Mouse (Mus musculus) embryonic facial prominence, embryonic 10.5 days (tissue): ENCODE measurements around the gene Gstp2. TPM values are rescaled to one million over a fixed set of nuclear protein-coding genes. Genes with fewer than 3 reads are reported as not detected.

ENCODE experiments used
- DNase-seq: peaks from one replicate; pipeline ENCODE4 v3.0.0-alpha.2; 2017; ENCODE audit warnings: low spot score
- H3K27ac ChIP-seq: fragments of 300-500 bp; sonication (generic); replicated peaks from 2 replicates; pipeline ENCODE4 v1.5.1; 2016; ENCODE audit warnings: mild to moderate bottlenecking
- H3K27me3 ChIP-seq: fragments of 300-500 bp; sonication (generic); replicated peaks from 2 replicates; pipeline ENCODE4 v1.6.1; 2016; ENCODE audit warnings: low read depth, mild to moderate bottlenecking; ENCODE audit not compliant: poor library complexity, severe bottlenecking
- H3K36me3 ChIP-seq: fragments of 300-500 bp; sonication (generic); replicated peaks from 2 replicates; pipeline ENCODE4 v1.6.1; 2016; ENCODE audit warnings: mild to moderate bottlenecking, moderate library complexity
- H3K4me1 ChIP-seq: fragments of 300-500 bp; sonication (generic); 2 replicates; pipeline ENCODE4 v1.6.1; 2016
- H3K4me3 ChIP-seq: fragments of 300-500 bp; sonication (generic); 2 replicates; pipeline ENCODE4 v1.5.1; 2016; ENCODE audit warnings: mild to moderate bottlenecking, moderate library complexity
- H3K9me3 ChIP-seq: fragments of 300-500 bp; sonication (generic); 2 replicates; pipeline ENCODE4 v1.6.1; 2016; ENCODE audit warnings: mild to moderate bottlenecking
- WGBS: fragments of 180-500 bp; shearing (Covaris S2); methylation state at CpG from one replicate; pipeline ENCODE4 v1.1.7; 2016; 5-methylcytosine and 5-hydroxymethylcytosine counted together
- polyA plus RNA-seq: library from polyadenylated mRNA; unstranded; fragments of >200 nt; fragmentation: Nextera tagmentation; extraction: Ambion mirVana; gene quantifications from 2 replicates; pipeline ENCODE4 v1.2.1, GENCODE M21; 2016

Gene Gstp2
- polyA plus RNA-seq, 1 experiment from 2014 or later: 3.7 TPM

DNA sequence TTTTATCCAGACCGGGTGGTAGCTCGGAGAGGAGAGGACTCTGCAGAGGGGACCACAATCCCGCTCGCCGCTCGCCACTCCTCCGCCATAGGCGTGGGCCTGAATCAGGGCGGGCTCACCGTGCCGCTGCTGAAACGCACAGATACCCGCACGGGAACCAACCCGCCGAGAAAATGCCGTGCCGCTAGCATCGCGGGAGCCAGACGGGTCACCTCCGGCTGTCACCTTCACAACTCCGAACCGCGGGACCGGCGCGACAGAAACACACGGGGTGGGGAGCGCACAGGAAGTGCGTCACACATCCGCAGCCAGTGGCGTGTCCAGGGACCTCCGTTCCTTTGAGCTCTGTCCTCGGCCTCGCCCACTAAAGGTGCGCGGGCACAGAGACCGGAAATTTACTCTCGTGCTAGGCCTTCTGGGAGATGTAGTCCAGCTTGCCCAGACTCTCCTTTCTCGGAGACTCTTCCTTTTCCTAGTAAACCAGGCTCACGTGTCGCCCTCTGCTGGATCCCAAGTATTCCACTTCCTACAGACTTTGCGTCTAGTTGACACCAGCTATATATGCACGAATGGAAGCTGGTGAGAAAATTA lies 33.3 kb downstream of the Gstp2 start, which contains the start of gene Ndufv1:
Ndufv1 (minus strand) TSS at position 375 of the 591 bp plus-strand sequence.
- H3K27ac ChIP-seq: peak within 1 kb of the TSS; percentile 83
- peak within 1 kb of the TSS; percentile 86 for H3K4me3 ChIP-seq
- peaks cover 31% of the 10 kb centered on the region for H3K4me1 ChIP-seq
- peak; percentile 97 for DNase-seq
- H3K27me3 ChIP-seq: no peaks in the 10 kb centered on the region
- H3K36me3 ChIP-seq: peaks cover 35% of the 10 kb centered on the region
- WGBS: under 1% methylated on average over 45 of the region's 45 CpGs
- H3K9me3 ChIP-seq: no peaks in the 10 kb centered on the region

DNA sequence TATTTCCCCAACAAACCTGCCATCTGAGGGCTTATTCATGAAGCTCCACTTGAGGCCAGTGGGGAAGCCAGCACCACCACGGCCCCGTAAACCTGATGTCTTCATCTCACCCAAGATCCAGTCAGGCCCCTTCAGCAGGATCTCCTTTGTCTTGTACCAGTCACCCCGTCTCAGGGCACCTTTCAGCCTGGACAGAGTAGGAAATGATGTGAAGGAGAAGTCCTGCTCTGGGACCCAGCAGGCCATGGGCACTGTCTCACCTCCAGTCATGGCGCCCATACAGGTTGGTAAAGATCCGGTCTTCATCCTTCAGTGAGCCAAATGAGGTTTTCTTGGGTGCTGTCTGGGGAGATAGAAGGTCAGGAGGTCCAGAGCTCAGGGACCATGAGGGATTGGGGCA lies 34.7 kb downstream of the Gstp2 start:
- no peak overlapping the region for H3K27ac ChIP-seq
- 93% methylated on average over 5 of the region's 5 CpGs for WGBS
- H3K4me3 ChIP-seq: peak overlapping the region; percentile 86; the same call in 1 of the 2 replicates
- H3K36me3 ChIP-seq: peaks cover 49% of the 10 kb centered on the region
- no peaks in the 10 kb centered on the region for H3K27me3 ChIP-seq
- H3K9me3 ChIP-seq: no peaks in the 10 kb centered on the region
- DNase-seq: no peak
- H3K4me1 ChIP-seq: peaks cover 31% of the 10 kb centered on the region

DNA sequence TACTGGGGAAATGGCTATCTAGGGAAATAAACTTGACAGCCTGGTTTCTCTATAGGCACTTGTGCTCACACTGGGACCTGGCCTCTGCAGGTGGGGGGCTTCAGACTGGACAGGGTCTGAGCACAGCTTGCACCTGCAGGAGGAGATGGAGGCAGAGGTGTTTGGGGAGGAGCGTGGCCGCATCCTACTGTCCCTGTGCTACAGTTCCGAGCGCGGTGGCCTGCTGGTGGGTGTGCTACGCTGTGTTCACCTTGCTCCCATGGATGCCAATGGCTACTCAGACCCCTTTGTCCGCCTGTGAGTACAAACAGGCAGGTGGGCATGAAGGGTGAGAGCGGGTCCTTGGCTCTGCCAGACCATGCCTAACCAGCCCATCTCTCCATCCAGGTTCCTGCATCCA lies 39.9 kb downstream of the Gstp2 start:
- H3K4me1 ChIP-seq: peaks cover 13% of the 10 kb centered on the region

DNA sequence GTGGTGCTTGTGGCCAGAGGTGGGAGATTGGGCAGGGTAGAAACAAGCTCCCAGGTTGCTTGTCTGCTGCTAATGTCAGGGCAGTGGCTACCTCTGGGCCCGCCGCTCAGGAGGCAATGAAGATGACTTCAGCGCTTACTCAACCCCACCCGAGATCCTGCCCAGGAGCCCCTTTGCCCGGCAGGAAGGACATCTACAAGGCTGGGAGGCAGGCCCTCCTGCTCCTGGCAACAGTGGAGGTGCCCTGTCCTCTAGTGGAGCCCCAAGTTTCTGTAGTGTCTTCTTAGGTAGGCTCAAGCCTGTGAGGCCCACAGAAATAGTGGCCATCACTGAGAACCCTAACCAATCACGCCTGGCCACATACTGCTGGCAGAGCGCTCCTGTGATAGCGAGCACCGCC lies 40.7 kb downstream of the Gstp2 start:
- Histone ChIP-seq H3K36me3 (peaks cover 58% of the 10 kb centered on the region), H3K27ac (no peak overlapping the region), H3K4me1 (peaks cover 16% of the 10 kb centered on the region), H3K9me3 (no peaks in the 10 kb centered on the region), H3K27me3 (no peaks in the 10 kb centered on the region), H3K4me3 (no peak overlapping the region)
- 94% methylated on average over 9 of the region's 9 CpGs for WGBS
- no peak for DNase-seq

More for the DNA sequence above, 39.9 kb downstream of the Gstp2 start:
- Histone ChIP-seq H3K9me3 (no peaks in the 10 kb centered on the region), H3K4me3 (no peak overlapping the region), H3K27ac (no peak overlapping the region), H3K27me3 (no peaks in the 10 kb centered on the region), H3K36me3 (peaks cover 65% of the 10 kb centered on the region)
- 92% methylated on average over 8 of the region's 8 CpGs for WGBS
- DNase-seq: no peak

DNA sequence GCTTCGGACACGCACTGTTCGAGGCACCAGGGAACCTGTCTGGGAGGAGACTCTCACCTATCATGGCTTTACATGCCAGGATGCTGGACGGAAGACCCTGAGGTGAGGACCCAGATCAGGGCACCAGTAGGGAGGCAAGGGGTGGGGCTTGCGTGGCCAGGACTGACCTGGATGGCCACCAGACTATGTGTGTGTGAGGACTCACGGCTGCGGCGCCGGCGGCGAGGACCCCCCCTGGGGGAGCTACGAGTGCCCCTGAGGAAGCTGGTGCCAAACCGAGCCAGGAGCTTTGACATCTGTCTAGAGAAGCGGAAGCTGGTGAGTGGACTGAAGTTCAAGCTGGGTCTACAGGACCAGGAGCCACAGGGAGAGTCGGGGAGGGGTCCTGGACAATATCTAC lies 41.5 kb downstream of the Gstp2 start:
- Histone ChIP-seq H3K27me3 (peaks cover 3% of the 10 kb centered on the region; the same call in 1 of the 2 replicates), H3K4me1 (peaks cover 23% of the 10 kb centered on the region), H3K36me3 (peaks cover 50% of the 10 kb centered on the region), H3K4me3 (no peak overlapping the region), H3K27ac (no peak overlapping the region), H3K9me3 (no peaks in the 10 kb centered on the region)
- no peak for DNase-seq
- 92% methylated on average over 15 of the region's 15 CpGs for WGBS

DNA sequence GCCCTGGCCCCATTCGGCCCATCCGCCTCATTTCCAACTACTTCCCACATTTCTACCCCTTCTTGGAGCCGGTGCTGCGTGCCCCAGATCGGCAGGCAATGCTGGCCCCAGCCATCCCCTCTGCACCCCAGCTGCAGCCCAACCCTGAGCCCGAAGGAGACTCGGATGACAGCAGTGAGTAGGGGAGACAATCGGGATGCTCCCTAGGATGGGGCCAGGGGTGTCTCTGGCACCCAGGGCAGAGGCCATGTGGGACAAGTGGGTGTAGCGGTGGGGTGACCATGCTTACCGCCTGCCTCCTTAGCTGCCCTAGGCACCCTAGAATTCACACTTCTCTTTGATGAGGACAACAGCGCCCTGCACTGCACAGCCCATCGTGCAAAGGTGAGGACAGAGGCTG lies 42.2 kb downstream of the Gstp2 start:
- WGBS: 82% methylated on average over 12 of the region's 12 CpGs
- Histone ChIP-seq H3K4me1 (peaks cover 23% of the 10 kb centered on the region), H3K27ac (no peak overlapping the region), H3K27me3 (peaks cover 8% of the 10 kb centered on the region; the same call in 1 of the 2 replicates), H3K9me3 (no peaks in the 10 kb centered on the region), H3K4me3 (no peak overlapping the region), H3K36me3 (peaks cover 43% of the 10 kb centered on the region)
- no peak for DNase-seq

DNA sequence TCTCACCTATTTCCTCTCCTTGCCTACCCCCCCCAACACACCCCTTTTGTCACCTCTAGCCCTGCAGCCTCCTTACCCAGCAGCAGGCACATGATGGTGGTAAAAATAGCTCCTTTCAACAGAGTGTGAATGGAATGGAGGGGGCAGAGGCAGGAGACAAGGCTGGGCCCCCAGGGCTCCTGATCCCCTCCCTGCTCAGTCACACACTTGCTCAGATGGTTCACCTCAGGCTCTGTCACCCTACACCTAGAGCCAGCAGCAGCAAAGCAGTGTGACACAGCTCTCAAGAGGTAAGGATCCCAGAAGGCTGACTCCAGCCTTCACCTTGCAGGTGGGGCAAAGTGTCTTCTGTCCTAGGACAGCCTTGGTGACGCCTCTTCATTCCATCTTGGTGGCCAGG lies 42.7 kb downstream of the Gstp2 start, which contains the start of gene Doc2g:
Doc2g (plus strand) TSS at position 202 of the 400 bp plus-strand sequence.
- Histone ChIP-seq H3K4me3 (peak within 1 kb of the TSS; percentile 90; the same call in 1 of the 2 replicates), H3K4me1 (peaks cover 26% of the 10 kb centered on the region), H3K36me3 (peaks cover 38% of the 10 kb centered on the region), H3K27me3 (peaks cover 12% of the 10 kb centered on the region; the same call in 1 of the 2 replicates), H3K27ac (0 out of 2 replicates have a peak within 1 kb of the TSS, but pooled peaks have one; percentile 7), H3K9me3 (no peaks in the 10 kb centered on the region)
- 76% methylated on average over 1 of the region's 1 CpGs for WGBS
- DNase-seq: no peak

DNA sequence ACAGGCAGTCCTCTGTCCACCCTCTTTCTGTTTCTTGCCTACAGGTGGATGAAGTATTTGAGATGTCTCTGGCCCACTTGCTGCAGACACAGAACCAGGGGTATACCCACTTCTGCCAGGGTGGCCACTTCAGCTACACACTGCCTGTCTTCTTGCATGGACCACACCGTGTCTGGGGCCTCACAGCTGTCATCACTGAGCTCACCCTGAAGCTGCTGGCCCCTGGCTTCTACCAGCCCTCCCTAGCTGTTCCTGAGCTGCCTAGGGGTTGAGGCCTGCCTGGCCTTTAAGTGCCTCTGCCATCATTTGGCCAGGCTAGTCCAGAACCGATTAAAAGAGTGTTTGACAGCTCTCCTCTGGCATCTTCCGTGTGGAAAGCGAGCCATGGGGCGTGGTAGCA lies 44.1 kb downstream of the Gstp2 start:
- no peak for DNase-seq
- Histone ChIP-seq H3K4me1 (peaks cover 36% of the 10 kb centered on the region), H3K27me3 (peaks cover 13% of the 10 kb centered on the region; the same call in 1 of the 2 replicates), H3K36me3 (peaks cover 24% of the 10 kb centered on the region), H3K27ac (peak overlapping the region; percentile 15; the same call in 1 of the 2 replicates), H3K9me3 (no peaks in the 10 kb centered on the region), H3K4me3 (peak overlapping the region; percentile 90)
- WGBS: 87% methylated on average over 5 of the region's 5 CpGs

DNA sequence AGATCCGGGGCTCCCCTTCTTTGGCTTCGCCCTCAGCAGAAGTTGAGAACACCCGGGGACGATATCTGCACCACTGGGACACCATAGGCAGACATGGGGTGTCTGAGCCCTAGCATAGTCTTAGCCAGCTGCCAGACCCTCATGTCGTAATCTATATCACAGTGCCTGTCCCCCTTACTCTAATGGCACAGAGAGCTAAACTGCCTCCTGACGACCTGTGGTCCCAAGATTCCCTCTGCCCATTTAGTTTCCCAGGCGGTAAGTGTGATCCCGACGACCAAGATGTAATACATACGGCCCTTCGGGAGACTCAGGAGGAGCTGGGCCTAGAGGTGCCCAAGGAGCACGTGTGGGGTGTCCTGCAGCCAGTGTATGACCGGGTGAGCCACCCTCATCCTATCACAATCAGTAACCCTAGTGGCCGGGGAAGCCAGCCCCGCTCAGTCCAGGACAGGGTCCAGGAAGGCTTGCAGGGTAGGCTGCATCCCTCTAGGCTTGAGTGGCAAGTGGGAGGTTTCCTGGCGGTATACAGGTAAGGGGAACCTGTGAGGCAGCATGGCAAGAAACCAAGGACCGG lies 44.8 kb downstream of the Gstp2 start:
- DNase-seq: peak; percentile 55
- peak overlapping the region; percentile 90 for H3K4me3 ChIP-seq
- 20% methylated on average over 17 of the region's 17 CpGs for WGBS
- no peaks in the 10 kb centered on the region for H3K9me3 ChIP-seq
- peaks cover 17% of the 10 kb centered on the region for H3K36me3 ChIP-seq
- H3K4me1 ChIP-seq: peaks cover 43% of the 10 kb centered on the region
- peaks cover 13% of the 10 kb centered on the region; the same call in 1 of the 2 replicates for H3K27me3 ChIP-seq
- peak overlapping the region; percentile 96 for H3K27ac ChIP-seq

DNA sequence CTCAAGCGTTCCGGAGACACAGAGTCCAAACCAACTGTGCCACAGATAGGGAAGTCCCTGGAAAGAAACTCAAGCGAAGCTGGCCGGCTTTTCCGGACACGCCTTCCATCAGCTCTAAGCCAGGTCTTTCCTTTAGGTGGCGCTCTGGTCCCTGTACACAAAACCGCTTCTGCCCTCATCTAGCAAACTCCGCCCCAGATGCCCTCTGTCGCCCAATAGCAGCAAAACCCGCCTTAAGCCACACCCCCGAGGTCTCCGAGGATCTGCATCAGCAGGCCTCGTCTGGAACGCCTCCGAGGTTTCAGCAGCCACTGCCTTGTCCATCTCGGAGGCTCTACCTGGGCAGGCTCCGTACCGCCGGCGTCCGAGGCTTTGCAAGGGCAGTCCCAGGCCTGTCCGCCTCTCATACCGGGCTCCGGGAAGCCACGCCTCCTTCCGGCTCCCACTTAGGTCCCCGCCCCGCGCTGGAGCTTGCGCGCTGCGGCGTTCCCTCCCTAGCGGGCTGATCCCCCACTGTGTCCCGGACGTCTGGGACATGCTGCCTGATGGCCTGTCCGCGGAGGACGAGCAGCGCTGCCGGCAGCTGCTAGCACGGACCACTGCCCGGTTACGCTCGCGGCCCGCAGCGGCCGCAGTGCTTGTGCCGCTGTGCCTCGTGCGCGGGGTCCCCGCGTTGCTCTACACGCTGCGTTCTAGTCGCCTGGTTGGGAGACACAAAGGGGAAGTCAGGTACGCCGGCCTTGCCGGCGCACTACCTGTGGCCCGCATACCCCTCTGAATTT lies 45.5 kb downstream of the Gstp2 start, which contains the start of the genes Nudt8 and Gm49405:
Nudt8 (plus strand) TSS at position 462 of the 782 bp plus-strand sequence.
Gm49405 (plus strand) TSS at position 508 of the 782 bp plus-strand sequence.
- Histone ChIP-seq H3K4me3 (peak within 1 kb of the TSS; percentile 90), H3K27ac (peak within 1 kb of the TSS; percentile 96), H3K9me3 (no peaks in the 10 kb centered on the region), H3K4me1 (peaks cover 51% of the 10 kb centered on the region), H3K27me3 (peaks cover 13% of the 10 kb centered on the region; the same call in 1 of the 2 replicates), H3K36me3 (peaks cover 11% of the 10 kb centered on the region)
- peak; percentile 96 for DNase-seq
- under 1% methylated on average over 64 of the region's 64 CpGs for WGBS

DNA sequence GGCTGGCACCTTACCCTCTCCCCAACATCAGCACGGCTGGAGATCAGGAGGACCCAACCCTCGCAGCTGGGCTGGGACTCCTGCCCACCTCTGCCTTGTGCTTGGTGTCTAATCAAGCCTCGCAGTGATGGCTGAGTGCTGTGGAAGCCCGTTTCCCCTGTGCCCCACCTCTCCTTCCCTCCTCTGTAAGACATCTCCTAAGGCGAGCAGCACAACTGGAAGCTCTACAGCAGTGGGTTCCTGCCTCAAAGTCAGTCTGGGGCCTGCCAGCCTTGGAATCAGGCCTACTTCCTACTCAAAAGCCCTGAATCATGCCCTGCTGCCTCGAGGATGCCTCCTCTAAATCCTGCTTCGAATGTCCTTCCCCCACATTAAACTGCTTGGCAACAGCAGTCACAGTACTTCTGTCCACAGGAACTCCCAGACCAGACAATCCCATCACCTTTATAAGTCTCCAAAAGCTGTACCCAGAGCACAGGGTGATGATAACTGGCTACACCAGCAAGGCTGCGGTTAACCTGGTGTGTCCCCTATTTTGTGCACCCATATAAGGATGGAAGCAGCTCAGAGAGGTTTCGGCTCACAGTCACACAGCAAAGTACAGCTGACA lies 46.6 kb downstream of the Gstp2 start:
- 87% methylated on average over 9 of the region's 9 CpGs for WGBS
- 0 out of 2 replicates have a peak, but pooled peaks cover 2% of the 10 kb centered on the region for H3K36me3 ChIP-seq
- H3K4me3 ChIP-seq: peak overlapping the region; percentile 90
- H3K27me3 ChIP-seq: peaks cover 13% of the 10 kb centered on the region; the same call in 1 of the 2 replicates
- H3K27ac ChIP-seq: no peak overlapping the region; the same call in 1 of the 2 replicates
- no peaks in the 10 kb centered on the region for H3K9me3 ChIP-seq
- H3K4me1 ChIP-seq: peaks cover 55% of the 10 kb centered on the region
- DNase-seq: no peak

DNA sequence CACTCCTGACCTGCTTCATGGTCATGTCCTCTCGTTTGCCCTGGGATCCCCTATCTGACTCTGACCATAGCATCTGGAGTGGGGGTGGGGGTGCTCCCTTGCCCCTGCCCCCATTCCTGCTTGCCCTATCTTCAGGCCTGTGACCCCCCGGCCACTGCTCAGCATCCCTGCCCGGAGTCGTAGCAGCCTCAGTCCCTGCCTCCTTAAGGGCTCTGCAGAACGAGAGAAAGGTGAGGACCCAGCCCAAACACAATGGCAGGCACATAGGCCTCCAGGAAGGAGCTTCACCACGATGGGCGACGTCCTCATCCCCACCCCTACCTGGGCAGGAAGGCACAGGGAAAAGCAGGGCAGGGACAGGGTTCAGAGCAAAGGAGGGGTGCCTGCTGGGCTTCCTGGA lies 47.5 kb downstream of the Gstp2 start:
- Histone ChIP-seq H3K36me3 (no peaks in the 10 kb centered on the region), H3K27ac (no peak overlapping the region), H3K4me3 (no peak overlapping the region), H3K4me1 (peaks cover 55% of the 10 kb centered on the region), H3K27me3 (peaks cover 13% of the 10 kb centered on the region; the same call in 1 of the 2 replicates), H3K9me3 (no peaks in the 10 kb centered on the region)
- no peak for DNase-seq
- 71% methylated on average over 8 of the region's 8 CpGs for WGBS
